Mouse (Mus musculus): Measurements from ENCODE around the gene S100a6. TPM values are rescaled to one million over a fixed set of nuclear protein-coding genes. Genes with fewer than 3 reads are reported as not detected.
A peak's percentile ranks its signal among the peaks of the same experiment; 100 is the strongest.

S100a6 gene
- polyA plus RNA-seq, 1 experiment = 50.6 TPM

GRCm38 (mm10) chr3:90625496-90625895 lies 12.8 kb downstream of the S100a6 start:
- no peak for DNase-seq (ENCODE audit: extremely low spot score in 1 of 2, low spot score in 1 of 2)

GRCm38 (mm10) chr3:90626266-90627021 lies 13.8 kb downstream of the S100a6 start:
- no peak for DNase-seq (ENCODE audit: extremely low spot score in 1 of 2, low spot score in 1 of 2)

DNA sequence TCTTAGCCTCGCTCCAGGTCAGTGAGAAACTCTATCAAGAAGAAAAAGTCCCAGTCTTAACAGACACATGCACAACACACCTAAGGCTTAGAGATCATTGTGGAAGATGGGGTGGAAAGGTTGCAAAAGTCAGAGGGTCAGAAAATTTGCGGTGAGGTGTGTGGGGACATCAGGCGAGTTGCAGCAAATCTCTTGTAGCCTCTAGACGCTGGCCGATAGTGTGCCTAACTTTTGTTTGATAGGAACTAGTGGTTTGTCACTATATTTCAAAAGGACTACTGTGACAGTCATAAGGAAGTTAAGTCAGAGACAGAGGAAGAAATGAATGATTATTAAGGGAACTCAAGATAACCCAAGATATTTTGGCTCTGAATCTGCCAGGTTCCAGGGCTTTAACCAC lies 14.7 kb downstream of the S100a6 start:
- no peak for DNase-seq (ENCODE audit: extremely low spot score in 1 of 2, low spot score in 1 of 2)

DNA sequence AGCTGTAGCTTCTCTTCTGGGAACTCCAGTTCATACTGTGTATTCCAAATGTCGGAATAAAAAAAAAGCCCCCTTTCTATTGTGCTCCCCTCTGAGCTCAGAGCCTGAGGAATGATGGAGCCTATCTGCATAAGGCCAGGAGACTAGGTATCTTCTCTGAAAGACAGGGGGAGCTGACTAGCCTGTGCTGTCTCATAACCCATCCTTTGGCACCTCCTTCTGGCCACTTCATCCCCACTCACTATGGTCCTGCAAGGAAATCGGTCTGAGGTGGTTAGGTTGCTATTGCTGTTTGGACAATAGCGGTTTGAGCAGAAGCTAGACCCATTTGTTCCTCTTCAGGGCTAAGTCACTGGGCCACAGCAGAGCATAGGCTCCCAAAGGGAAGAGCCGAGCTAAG lies 15.1 kb downstream of the S100a6 start:
- DNase-seq (ENCODE audit: extremely low spot score in 1 of 2, low spot score in 1 of 2) = no peak

DNA sequence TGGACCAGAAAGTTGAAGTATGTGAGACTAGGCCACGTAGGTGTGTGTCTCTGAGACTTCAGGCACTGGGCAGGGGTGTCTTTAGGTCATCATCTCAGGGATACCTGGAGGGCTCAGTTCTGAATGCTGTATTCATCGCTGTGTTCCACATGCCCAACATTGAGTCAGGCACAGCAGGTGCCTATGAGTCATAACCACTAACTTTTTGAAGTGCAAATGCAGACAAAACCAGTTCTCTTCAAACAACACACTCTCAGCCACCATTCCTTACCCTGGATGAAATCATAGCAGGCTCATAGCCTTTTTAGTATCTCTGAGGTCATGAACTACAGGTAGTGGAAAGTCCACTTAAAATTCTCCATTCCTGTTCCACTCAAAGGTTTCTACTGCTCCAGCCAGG lies 16.6 kb downstream of the S100a6 start:
- DNase-seq (ENCODE audit: extremely low spot score in 1 of 2, low spot score in 1 of 2) = no peak

- DNase-seq (ENCODE audit: extremely low spot score in 1 of 2, low spot score in 1 of 2) = no peak
Observed at GRCm38 (mm10) chr3:90631984-90632383, 19.3 kb downstream of the S100a6 start.

DNA sequence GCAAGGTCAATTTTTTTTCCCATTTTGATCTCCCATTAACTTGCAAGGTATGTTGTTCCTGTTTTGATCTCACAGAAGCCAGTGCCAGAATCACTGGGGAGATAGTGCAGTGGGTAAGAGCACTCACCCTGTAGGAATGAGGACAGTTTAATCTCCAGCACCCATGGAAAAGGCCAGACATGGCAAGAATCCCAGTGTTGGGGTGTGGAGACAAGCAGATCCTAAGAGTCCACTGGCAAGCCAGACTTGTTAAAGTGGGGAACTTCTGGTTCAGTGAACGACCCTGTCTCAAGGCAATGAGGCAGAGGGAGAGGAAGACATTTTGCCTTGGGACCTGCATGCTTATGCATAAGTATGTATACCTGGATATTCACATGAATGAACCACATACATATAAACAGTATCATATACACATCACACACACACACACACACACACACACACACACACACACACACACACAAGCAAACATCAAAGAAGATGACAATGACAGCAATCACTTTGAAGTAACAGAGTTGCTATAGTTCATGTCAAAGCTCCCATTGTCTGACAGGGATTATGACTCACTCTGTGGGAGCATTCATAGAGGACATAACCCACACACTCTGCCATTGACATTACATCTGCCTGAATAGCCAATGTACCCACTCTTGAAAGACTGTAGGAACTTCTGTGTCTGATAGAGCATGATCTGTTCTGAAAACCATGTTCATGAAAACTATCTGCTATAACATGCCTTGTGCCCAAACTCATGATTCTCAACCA lies 26.0 kb downstream of the S100a6 start:
- no peak for DNase-seq (ENCODE audit: extremely low spot score in 1 of 2, low spot score in 1 of 2)

- DNase-seq (ENCODE audit: extremely low spot score in 1 of 2, low spot score in 1 of 2) = no peak
Observed at GRCm38 (mm10) chr3:90639511-90640154, 27.0 kb downstream of the S100a6 start.

- no peak for DNase-seq (ENCODE audit: extremely low spot score in 1 of 2, low spot score in 1 of 2)
Observed at GRCm38 (mm10) chr3:90640981-90641380, 28.3 kb downstream of the S100a6 start.

- DNase-seq (ENCODE audit: extremely low spot score in 1 of 2, low spot score in 1 of 2) = peak in 1 of 2 experiments; percentile 63
Observed at GRCm38 (mm10) chr3:90644220-90644619, 31.5 kb downstream of the S100a6 start.

DNA sequence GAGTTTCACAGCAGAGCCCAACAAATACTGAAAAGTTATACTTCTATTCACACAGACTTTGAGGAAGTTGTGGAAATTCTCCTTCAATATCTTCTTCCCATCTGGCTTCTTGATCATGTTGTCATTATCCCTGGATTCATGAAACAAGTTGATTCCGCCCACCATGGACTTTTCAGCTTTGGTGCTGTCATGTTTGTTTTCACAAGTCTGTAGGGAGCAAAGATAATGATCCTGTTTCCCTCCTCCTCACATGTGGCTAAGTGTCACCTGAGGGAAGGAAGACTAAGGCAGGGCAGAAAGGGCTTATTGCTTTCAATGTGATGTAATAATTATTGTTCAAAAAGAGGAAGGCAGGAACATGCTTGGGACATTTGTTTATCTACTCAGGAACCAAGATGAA lies 34.6 kb downstream of the S100a6 start:
- no peak for DNase-seq (ENCODE audit: extremely low spot score in 1 of 2, low spot score in 1 of 2)

DNA sequence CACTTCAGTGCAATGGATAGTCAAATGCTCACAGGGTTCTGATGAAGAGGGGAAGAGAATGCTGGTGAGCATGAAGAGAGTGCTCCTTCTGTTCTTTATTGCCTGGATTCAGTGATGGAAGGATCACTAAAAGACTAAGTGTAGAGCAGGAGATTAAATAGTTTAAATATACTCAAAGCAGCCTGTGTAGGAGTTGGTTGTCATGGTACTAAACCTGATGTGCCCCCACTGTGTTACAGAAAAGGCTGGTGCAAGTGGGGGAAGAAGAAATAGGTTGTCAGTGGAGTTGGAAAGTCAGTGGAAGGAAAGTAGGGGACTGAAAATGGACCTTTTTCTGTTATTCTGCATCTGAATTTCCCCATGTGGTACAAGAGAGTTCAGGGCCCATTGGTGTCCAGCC lies 36.3 kb downstream of the S100a6 start:
- DNase-seq (ENCODE audit: extremely low spot score in 1 of 2, low spot score in 1 of 2) = peak; percentile 33 to 58

DNA sequence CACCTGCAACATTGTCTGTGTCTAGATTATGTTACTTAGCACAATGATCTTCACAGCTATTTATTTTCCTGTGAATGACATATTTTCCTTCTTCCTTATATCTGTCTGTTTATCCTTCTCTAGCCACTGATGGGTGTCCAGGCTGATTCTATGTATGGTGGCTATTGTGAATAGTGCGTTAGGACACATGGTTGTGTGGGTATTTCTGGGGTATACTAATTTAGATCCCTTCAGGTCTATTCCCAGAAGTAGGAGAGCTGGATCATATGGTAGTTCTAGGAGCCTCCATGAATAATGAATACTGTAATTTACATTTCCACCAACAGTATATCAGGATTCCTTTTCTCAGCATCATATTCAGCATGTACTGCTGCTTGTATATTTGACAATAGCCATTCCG lies 37.1 kb downstream of the S100a6 start:
- DNase-seq (ENCODE audit: extremely low spot score in 1 of 2, low spot score in 1 of 2) = no peak

GRCm38 (mm10) chr3:90652878-90653508 lies 40.3 kb downstream of the S100a6 start:
- DNase-seq (ENCODE audit: extremely low spot score in 1 of 2, low spot score in 1 of 2) = peak; percentile 68 to 94

DNA sequence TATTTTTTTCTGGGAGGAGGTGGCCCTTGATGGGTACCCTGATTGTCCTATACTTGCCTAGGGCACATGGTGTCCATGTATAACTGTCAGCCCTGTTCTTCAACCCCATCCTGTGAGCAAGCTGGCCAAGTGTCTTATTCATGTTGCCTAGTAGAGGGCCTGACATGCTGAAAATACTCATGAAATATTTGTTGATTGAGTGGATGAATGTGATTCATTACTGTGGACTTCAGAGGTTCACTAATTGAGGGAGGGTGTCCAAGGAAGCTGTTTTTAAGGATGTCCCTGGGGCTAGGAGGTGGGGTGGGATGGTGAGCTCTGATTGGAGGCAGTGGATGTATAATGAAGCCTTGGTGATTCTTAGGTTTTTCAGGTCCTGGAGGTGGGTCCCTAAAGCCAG lies 41.0 kb downstream of the S100a6 start, which contains the start of gene S100a7a:
Gene S100a7a (plus strand): TSS at position 301 of the 400 bp plus-strand sequence.
- DNase-seq (ENCODE audit: extremely low spot score in 1 of 2, low spot score in 1 of 2) = no peak

- no peak for DNase-seq (ENCODE audit: extremely low spot score in 1 of 2, low spot score in 1 of 2)
Observed at GRCm38 (mm10) chr3:90657405-90657804, 44.7 kb downstream of the S100a6 start.

DNA sequence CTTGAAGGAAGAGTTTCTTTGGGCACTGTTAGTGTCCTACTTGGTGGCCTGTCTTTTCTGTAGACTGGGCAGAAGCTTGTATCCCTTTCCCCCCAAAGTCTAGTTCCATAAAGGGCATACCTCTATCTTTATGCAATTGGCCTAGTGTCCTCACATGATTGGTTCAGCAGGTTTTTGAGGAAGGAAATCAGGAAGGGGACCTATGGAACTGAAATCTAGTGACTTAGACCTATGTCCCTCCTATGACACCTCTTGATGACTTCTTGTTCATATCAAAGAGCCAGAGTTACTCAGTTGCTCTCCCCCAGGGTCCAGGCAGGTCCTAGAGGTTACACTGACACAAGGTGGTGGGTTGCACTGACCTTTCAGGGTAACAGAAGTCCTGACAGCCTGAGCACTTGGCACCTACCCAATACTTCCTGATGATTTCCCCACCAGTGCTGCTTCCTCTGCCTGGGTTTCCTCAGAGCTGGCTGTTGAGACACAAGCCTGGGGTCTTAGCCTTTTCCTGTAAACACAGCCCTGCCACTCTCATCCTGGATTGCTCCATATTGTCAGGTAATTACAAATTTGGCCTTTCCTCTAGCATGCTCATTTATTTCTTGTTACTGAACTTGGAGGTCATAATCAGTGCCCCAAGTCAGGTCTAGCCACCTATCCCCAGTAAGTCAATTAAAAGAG lies 46.8 kb downstream of the S100a6 start:
- DNase-seq (ENCODE audit: extremely low spot score in 1 of 2, low spot score in 1 of 2) = no peak

DNA sequence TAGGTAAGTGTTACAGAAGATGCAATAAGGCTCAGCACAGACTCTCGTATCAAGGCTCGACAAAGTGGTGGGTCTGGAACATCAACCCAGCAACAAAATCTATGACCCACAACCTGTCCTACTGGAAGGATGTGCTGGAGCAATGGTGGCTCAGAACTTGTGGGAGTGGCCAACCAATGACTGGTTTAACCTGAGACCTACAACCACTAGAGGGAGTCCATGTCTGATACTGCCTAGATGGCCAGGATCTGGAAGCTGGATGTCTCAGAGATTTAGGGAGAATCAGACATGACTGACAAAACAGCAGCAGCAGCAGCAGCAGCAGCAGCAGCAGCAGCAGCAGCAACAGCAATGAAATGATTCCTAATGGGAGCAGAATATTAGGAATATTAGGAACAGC lies 51.5 kb downstream of the S100a6 start:
- no peak for DNase-seq (ENCODE audit: extremely low spot score in 1 of 2, low spot score in 1 of 2)

GRCm38 (mm10) chr3:90668846-90669245 lies 56.2 kb downstream of the S100a6 start, which contains the start of gene S100a8:
TSS of gene S100a8 (plus strand) at chr3:90668978.
- no peak for DNase-seq (ENCODE audit: extremely low spot score in 1 of 2, low spot score in 1 of 2)
